Mouse (Mus musculus): ENCODE results near the gene Inpp5f. TPM values are rescaled to one million over a fixed set of nuclear protein-coding genes. Genes with fewer than 3 reads are reported as not detected.
A peak's percentile ranks its signal among the peaks of the same experiment; 100 is the strongest.

Inpp5f gene
- polyA plus RNA-seq, 1 experiment, result 18.4 TPM

DNA sequence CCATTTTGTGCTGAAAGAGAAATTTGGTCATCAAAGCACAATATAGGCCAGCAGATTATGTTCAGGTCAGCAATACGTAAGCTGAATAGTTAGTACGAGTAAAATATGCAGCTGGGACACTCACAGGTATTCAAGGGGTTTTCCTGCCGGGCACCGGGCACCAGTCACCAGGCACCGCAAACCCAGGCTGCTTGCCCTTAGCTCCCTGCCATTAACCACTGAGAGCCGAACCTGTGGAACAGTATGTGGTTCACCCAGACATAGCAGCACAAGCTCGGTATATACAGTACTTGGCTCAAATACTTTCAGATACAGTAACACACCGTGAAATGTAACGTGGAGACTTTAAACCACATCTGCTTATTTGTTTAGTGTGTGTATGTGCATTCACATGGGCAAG is 114.1 kb downstream of the Inpp5f start:
- no peak overlapping the region for H3K27ac ChIP-seq (ENCODE audit: insufficient read depth, low read depth, low read length)
- no peak overlapping the region for H3K4me3 ChIP-seq (ENCODE audit: insufficient read depth, low read length)
- H3K4me1 ChIP-seq (ENCODE audit: control insufficient read depth, insufficient read depth, low read length), result peaks cover 33% of the 10 kb centered on the region
- TF ChIP-seq POLR2A (IDR thresholded peaks at IDR 0.05; ENCODE audit: borderline replicate concordance, low read depth, low read length) (no peak), CTCF (IDR thresholded peaks at IDR 0.05; ENCODE audit: low read depth, low read length) (no peak)

DNA sequence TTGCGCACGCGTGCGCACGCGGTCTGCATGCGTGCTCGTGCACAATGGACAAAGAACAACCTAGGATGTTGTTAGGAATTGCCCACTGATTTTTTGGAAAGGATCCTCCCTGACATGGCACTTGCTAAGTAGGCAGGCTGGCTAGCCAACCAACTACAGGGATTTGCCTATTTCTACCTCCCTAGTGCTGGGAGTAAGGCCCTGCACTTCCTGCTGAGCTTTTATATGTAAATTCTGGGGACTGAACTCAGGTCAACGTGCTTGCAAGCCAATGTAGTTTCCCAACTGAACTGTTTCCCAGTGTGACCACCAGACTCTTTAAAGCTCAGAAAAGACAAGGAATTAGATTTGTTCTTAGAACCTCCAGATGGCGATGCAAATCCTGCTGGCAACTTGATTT is 115.9 kb downstream of the Inpp5f start:
- no peak overlapping the region for H3K4me3 ChIP-seq (ENCODE audit: insufficient read depth, low read length)
- no peak overlapping the region for H3K27ac ChIP-seq (ENCODE audit: insufficient read depth, low read depth, low read length)

DNA sequence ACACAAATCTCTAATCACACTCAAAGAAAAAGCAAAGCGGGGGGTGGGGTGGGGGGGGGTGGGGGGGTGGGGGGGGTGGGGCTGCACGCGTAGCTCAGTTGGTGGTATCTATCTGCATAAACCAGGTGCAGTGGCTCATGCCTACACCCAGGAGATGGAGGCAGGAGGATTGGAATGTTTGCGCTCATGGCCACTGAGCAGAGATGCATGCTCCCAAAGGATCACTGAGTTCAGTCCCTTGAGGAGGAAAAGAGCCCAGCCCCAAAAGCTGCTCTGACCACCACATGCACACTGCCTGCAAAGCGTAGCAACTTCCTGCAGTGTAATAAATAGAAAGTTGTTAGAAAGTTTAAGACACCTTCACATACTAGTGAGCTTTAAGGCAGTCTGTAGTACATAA is 116.6 kb downstream of the Inpp5f start:
- H3K27ac ChIP-seq (ENCODE audit: insufficient read depth, low read depth, low read length), result no peak overlapping the region
- TF ChIP-seq POLR2A (IDR thresholded peaks at IDR 0.05; ENCODE audit: borderline replicate concordance, low read depth, low read length) (no peak), CTCF (IDR thresholded peaks at IDR 0.05; ENCODE audit: low read depth, low read length) (no peak)

More for the DNA sequence above, 115.9 kb downstream of the Inpp5f start:
- H3K4me1 ChIP-seq (ENCODE audit: control insufficient read depth, insufficient read depth, low read length), result peaks cover 39% of the 10 kb centered on the region
- TF ChIP-seq POLR2A (IDR thresholded peaks at IDR 0.05; ENCODE audit: borderline replicate concordance, low read depth, low read length), result no peak
- no peak for TF ChIP-seq CTCF (IDR thresholded peaks at IDR 0.05; ENCODE audit: low read depth, low read length)

DNA sequence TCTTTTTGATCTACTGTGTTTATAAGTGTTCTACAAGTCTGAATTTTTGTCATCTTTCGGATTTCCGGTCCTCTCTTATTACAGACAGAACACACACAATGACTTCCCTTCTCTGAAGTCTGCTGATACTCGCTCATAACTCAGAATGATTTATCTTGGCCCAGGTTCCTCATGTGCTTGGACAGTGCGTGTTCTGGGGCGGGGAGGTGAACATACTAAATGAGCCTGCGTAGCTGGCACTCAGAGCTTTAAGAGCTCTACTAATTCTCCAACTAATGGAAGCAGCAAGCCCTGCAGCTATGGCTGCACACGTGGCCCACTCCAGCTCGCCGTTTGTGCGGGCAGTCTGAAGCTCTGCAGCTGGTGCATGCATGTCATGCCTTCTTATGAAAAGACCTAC is 117.6 kb downstream of the Inpp5f start:
- TF ChIP-seq POLR2A (IDR thresholded peaks at IDR 0.05; ENCODE audit: borderline replicate concordance, low read depth, low read length), result no peak
- no peak for TF ChIP-seq CTCF (IDR thresholded peaks at IDR 0.05; ENCODE audit: low read depth, low read length)
- Histone ChIP-seq H3K4me3 (ENCODE audit: insufficient read depth, low read length) (peak overlapping the region; percentile 28), H3K27ac (ENCODE audit: insufficient read depth, low read depth, low read length) (peak overlapping the region; percentile 60), H3K4me1 (ENCODE audit: control insufficient read depth, insufficient read depth, low read length) (peaks cover 41% of the 10 kb centered on the region)

More for the DNA sequence above, 116.6 kb downstream of the Inpp5f start:
- Histone ChIP-seq H3K4me3 (ENCODE audit: insufficient read depth, low read length) (no peak overlapping the region), H3K4me1 (ENCODE audit: control insufficient read depth, insufficient read depth, low read length) (peaks cover 40% of the 10 kb centered on the region)

DNA sequence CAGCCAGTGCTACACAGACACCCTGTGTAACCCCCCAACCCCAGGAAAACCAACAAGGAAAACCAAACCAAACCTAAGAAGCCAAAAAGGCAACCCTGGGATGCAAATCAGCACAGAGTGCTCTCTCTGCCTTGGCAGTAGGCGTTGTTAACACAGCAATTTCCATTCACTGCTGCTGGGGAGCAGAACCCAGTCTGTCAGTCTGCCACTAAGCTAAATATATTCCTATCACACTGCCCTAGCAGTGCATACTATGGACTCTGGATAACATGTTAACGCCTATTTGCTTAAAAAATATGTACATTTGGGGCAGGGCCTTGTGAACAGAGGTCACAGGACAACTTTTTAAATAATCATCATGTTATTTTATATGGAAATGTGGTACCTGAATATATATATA is 120.5 kb downstream of the Inpp5f start:
- H3K4me1 ChIP-seq (ENCODE audit: control insufficient read depth, insufficient read depth, low read length), result peaks cover 36% of the 10 kb centered on the region
- no peak overlapping the region for H3K4me3 ChIP-seq (ENCODE audit: insufficient read depth, low read length)
- H3K27ac ChIP-seq (ENCODE audit: insufficient read depth, low read depth, low read length), result no peak overlapping the region
- TF ChIP-seq CTCF (IDR thresholded peaks at IDR 0.05; ENCODE audit: low read depth, low read length), result no peak
- no peak for TF ChIP-seq POLR2A (IDR thresholded peaks at IDR 0.05; ENCODE audit: borderline replicate concordance, low read depth, low read length)

DNA sequence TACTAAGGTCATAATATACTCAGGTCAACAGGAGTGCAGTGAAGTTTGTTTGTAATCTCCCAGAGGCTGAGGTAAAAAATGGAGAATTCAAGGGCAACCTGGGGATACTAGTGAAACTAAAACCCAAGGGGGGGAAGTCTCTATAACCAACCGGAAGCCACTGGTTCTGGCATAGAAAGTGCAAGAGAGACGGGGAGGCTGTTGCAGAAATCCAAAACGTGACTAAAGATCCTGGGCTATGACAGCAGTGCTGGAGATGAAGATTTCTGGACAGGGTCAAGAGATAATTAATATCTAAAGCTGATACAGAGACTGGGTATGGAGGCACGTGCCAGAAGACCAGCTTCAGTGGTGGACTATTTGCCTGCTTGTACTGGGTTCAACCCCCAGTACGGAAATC is 126.9 kb downstream of the Inpp5f start:
- Histone ChIP-seq H3K4me3 (ENCODE audit: insufficient read depth, low read length) (peak overlapping the region; percentile 96), H3K27ac (ENCODE audit: insufficient read depth, low read depth, low read length) (peak overlapping the region; percentile 5; the same call in 1 of the 2 replicates), H3K4me1 (ENCODE audit: control insufficient read depth, insufficient read depth, low read length) (peaks cover 14% of the 10 kb centered on the region)
- TF ChIP-seq CTCF (IDR thresholded peaks at IDR 0.05; ENCODE audit: low read depth, low read length) (no peak), POLR2A (IDR thresholded peaks at IDR 0.05; ENCODE audit: borderline replicate concordance, low read depth, low read length) (no peak)

DNA sequence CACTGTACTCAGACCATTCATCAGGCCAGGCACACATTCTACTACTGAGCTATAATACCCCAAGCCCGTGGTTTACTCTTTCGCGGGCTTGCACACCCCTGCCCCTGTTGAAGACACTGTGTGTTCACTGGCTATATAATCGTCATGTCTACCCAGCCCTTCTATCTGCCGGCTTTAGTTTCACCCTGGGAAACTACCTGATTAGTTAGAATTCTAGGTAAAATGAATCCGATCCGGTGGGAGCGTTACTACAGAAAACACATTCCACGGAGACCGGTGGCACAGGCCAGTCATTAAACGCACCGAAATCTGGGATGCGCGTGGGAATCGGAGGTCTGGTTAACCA is 128.0 kb downstream of the Inpp5f start:
- H3K27ac ChIP-seq (ENCODE audit: insufficient read depth, low read depth, low read length), result peak overlapping the region; percentile 87
- H3K4me3 ChIP-seq (ENCODE audit: insufficient read depth, low read length), result peak overlapping the region; percentile 96
- peaks cover 18% of the 10 kb centered on the region for H3K4me1 ChIP-seq (ENCODE audit: control insufficient read depth, insufficient read depth, low read length)
- TF ChIP-seq CTCF (IDR thresholded peaks at IDR 0.05; ENCODE audit: low read depth, low read length) (no peak), POLR2A (IDR thresholded peaks at IDR 0.05; ENCODE audit: borderline replicate concordance, low read depth, low read length) (no peak)

DNA sequence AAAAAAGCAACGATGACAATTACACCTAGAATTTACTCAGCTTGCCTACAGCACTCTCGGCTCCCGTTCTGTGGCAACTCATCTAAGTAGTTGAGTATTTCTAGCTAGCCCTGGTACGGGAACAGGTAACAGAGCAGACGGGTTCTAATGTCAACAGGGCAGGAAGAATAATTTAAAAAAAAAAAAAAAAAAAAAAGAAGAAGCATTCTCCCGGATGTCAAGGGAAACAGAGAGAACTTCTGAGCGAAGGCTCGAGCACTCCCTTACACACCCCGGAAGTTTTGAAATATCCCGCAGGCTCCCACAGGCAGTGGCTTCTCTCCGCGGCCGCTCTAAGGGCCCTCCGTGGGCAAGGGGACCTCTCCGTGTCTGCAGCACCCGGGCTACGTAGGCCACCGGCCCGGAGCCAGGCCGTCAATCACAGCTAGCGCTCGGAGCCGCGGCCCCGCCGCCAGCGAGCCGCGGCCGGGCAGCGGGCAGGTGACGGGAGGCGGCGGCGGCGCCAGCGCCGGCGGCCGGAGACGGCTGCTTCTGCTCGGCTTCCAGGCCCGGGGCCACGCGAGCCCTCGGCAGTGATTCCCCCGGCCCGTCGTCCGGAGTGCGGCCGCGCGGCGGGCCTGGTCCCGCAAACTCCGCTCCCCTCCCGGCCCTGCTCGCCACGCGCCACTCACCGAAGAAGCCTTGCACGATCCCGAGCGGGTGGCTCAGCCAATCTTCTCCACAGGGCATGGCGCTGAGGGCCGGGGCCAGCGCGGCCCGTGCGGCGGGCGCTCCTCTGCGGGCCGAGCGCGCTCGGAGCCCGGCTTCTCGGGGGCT is 128.5 kb downstream of the Inpp5f start:
- TF ChIP-seq POLR2A (IDR thresholded peaks at IDR 0.05; ENCODE audit: borderline replicate concordance, low read depth, low read length) (no peak), CTCF (IDR thresholded peaks at IDR 0.05; ENCODE audit: low read depth, low read length) (no peak)
- H3K4me3 ChIP-seq (ENCODE audit: insufficient read depth, low read length), result peak overlapping the region; percentile 96

DNA sequence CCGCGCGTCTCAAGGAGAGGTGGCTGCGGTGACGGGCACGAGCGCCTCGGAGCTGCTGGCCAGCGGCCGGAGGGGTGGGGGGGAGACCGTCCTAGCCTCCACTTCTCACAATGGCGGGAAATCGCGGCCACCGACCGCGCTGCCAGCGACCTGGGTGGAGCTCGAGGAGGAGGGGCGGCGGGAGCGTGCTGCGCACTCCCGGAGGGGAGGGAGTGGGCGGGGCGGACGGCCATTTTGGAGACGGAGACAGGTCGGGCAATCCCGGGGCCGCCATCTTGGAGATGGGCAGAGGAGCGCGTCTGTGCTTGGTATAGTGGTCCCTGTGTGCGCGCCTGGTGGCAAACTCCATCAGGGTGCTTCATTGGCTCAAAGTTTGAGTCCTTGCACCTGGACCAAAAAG is 129.2 kb downstream of the Inpp5f start, which contains the start of gene Mcmbp:
Gene Mcmbp (minus strand): TSS at position 162 of the 400 bp plus-strand sequence.
- TF ChIP-seq CTCF (IDR thresholded peaks at IDR 0.05; ENCODE audit: low read depth, low read length), result no peak
- TF ChIP-seq POLR2A (IDR thresholded peaks at IDR 0.05; ENCODE audit: borderline replicate concordance, low read depth, low read length), result no peak
- peak within 1 kb of the TSS; percentile 87 for H3K27ac ChIP-seq (ENCODE audit: insufficient read depth, low read depth, low read length)
- H3K4me1 ChIP-seq (ENCODE audit: control insufficient read depth, insufficient read depth, low read length), result peaks cover 20% of the 10 kb centered on the region
- H3K4me3 ChIP-seq (ENCODE audit: insufficient read depth, low read length), result peak within 1 kb of the TSS; percentile 96

More for the DNA sequence above, 128.5 kb downstream of the Inpp5f start:
- peaks cover 20% of the 10 kb centered on the region for H3K4me1 ChIP-seq (ENCODE audit: control insufficient read depth, insufficient read depth, low read length)
- peak overlapping the region; percentile 87 for H3K27ac ChIP-seq (ENCODE audit: insufficient read depth, low read depth, low read length)

DNA sequence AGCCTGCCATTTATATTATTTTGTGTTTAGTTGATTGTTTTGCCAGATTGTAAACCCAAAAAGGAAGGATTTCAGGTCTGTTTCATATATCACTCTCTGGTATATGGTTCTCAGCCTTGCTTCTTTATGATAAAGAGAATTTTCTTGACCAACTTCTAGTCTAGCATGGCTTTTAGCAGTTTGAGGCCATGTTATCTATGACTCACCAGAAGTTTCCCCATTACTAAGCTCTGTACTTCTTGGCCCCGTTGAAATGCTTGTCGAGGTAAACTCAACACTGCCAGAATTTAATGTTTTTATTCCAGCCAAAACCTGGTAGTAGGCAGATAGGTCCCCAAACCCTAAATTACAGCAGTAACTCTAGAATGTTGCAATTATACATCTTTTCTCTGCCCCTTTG is 132.8 kb downstream of the Inpp5f start:
- peaks cover 26% of the 10 kb centered on the region for H3K4me1 ChIP-seq (ENCODE audit: control insufficient read depth, insufficient read depth, low read length)
- H3K27ac ChIP-seq (ENCODE audit: insufficient read depth, low read depth, low read length), result peak overlapping the region; percentile 73
- peak overlapping the region; percentile 78 for H3K4me3 ChIP-seq (ENCODE audit: insufficient read depth, low read length)
- TF ChIP-seq CTCF (IDR thresholded peaks at IDR 0.05; ENCODE audit: low read depth, low read length) (no peak), POLR2A (IDR thresholded peaks at IDR 0.05; ENCODE audit: borderline replicate concordance, low read depth, low read length) (no peak)

Data from bone marrow macrophage, adult 2 months (primary cell).